Mouse (Mus musculus) kidney, postnatal 0 days (tissue): Measurements from ENCODE around the gene H2-T22. TPM values are rescaled to one million over a fixed set of nuclear protein-coding genes. Genes with fewer than 3 reads are reported as not detected.
"Not testable (repeated sequence)": the region's sequence is repeated elsewhere in the genome, so short reads cannot be mapped to it uniquely, and the experiment has no call there.

Source experiments
- ATAC-seq: fragments of 200-750 bp; cut with Nextera tagmentation; replicated peaks from 2 replicates; pipeline ENCODE4 v1.8.0; 2017; ENCODE audit warnings: low read depth, moderate number of reproducible peaks, moderate TSS enrichment, moderate library complexity; ENCODE audit not compliant: low FRiP score
- DNase-seq: peaks from one replicate; pipeline ENCODE4 v3.0.0-alpha.2; 2016; ENCODE audit warnings: low spot score
- H3K27ac ChIP-seq: fragments of 300-500 bp; sonication (generic); 2 replicates; pipeline ENCODE4 v1.5.1; 2014; ENCODE audit warnings: mild to moderate bottlenecking
- H3K27me3 ChIP-seq: fragments of 300-500 bp; sonication (generic); 2 replicates; pipeline ENCODE4 v1.6.1; 2014; ENCODE audit warnings: low read length, mixed read lengths; ENCODE audit not compliant: insufficient read depth
- H3K36me3 ChIP-seq: fragments of 300-500 bp; sonication (generic); 2 replicates; pipeline ENCODE4 v1.6.1; 2014; ENCODE audit warnings: low read length, mixed read lengths; ENCODE audit not compliant: insufficient read depth
- H3K4me1 ChIP-seq: fragments of 300-500 bp; sonication (generic); replicated peaks from 2 replicates; pipeline ENCODE4 v1.6.1; 2014; ENCODE audit warnings: antibody characterized with exemption, low read length, mixed read lengths; ENCODE audit not compliant: insufficient read depth
- H3K4me2 ChIP-seq: fragments of 300-500 bp; sonication (generic); 2 replicates; pipeline ENCODE4 v1.6.1; 2014; ENCODE audit warnings: mild to moderate bottlenecking, low read length, moderate library complexity, mixed read lengths
- H3K4me3 ChIP-seq: fragments of 300-500 bp; sonication (generic); replicated peaks from 2 replicates; pipeline ENCODE4 v1.5.1; 2014; ENCODE audit warnings: low read depth, low read length
- H3K9ac ChIP-seq: fragments of 300-500 bp; sonication (generic); 2 replicates; pipeline ENCODE4 v1.6.1; 2014; ENCODE audit warnings: low read depth, low read length
- H3K9me3 ChIP-seq: fragments of 300-500 bp; sonication (generic); replicated peaks from 2 replicates; pipeline ENCODE4 v1.6.1; 2016; ENCODE audit warnings: low read length, inconsistent platforms, mixed read lengths
- CTCF ChIP-seq: IDR thresholded peaks from 2 replicates; pipeline ENCODE4 v1.5.1; 2016; ENCODE audit warnings: antibody characterized with exemption, low read depth, mild to moderate bottlenecking, moderate library complexity
- WGBS: fragments of 180-500 bp; shearing (Covaris S2); extraction: QIAGEN DNeasy Blood & Tissue Kit; methylation state at CpG from one replicate; pipeline ENCODE4 v1.1.7; 2014; 5-methylcytosine and 5-hydroxymethylcytosine counted together
- polyA plus RNA-seq: library from polyadenylated mRNA; unstranded; fragments of >200 nt; fragmentation: Nextera tagmentation; extraction: Ambion mirVana; gene quantifications from 2 replicates; pipeline ENCODE4 v1.2.1, GENCODE M21; 2015

H2-T22 gene
- polyA plus RNA-seq, 1 experiment from 2014 or later: 16.4 TPM

DNA sequence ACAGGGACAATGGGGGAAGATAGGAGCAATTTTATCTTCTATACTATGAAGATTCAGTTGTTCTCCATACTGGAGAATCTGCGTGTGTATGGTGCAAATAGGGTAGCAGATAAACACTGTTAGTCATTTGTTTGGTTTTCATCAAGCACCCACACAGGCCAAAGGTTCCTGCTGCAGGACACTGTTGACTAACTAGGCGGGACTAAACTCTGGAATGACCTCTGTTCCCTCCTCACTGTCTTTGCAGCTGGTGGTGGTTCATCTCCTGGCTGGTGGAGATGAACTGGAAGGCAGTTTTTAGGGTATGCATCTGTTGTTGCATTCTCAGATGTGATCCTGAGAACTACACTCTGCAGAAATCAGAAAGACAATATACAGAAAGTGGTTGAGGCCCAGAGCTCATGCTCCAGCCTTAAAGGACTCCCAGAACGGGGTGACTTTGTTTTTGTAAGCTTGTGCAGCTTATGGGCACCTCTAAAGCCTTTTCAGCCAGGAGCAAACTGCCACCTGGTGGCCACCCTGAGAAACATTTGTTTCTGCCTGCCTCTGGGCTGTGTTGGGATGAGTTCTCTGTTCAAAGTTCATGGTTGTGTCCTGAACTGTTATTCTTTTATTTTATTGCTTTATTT is 7.4 kb downstream of the H2-T22 start:
- TF ChIP-seq CTCF: peak; percentile 64
- ATAC-seq (peak; percentile 53), DNase-seq (peak; percentile 67)
- not testable (repeated sequence) for H3K9ac ChIP-seq, H3K9me3 ChIP-seq, H3K4me3 ChIP-seq, H3K4me1 ChIP-seq, H3K27ac ChIP-seq, H3K36me3 ChIP-seq, H3K4me2 ChIP-seq, H3K27me3 ChIP-seq
- WGBS: 41% methylated on average over 3 of the region's 3 CpGs

DNA sequence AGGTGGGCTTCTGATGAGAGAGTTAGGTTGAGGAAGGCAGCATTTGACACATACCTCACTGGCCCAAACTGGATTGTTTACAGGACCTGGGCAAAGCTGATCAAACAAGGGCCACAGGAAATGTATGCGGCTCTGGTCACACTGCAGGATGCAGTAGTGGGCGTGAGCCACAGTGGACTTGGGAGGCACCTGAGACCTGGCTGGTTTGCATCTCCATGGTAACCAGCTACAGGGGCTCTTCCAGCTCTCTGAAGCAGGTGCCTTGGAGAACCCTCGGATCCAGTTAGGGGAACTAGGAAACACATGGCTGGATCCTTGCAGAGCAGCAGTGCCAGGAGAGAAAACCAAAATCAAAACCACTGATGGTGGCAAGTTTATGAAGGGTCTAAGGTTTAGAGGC is 8.0 kb downstream of the H2-T22 start:
- not testable (repeated sequence) for H3K27ac ChIP-seq, H3K9ac ChIP-seq, ATAC-seq, H3K4me3 ChIP-seq, H3K36me3 ChIP-seq, H3K9me3 ChIP-seq, H3K27me3 ChIP-seq, DNase-seq, H3K4me2 ChIP-seq, H3K4me1 ChIP-seq
- 58% methylated on average over 3 of the region's 3 CpGs for WGBS

DNA sequence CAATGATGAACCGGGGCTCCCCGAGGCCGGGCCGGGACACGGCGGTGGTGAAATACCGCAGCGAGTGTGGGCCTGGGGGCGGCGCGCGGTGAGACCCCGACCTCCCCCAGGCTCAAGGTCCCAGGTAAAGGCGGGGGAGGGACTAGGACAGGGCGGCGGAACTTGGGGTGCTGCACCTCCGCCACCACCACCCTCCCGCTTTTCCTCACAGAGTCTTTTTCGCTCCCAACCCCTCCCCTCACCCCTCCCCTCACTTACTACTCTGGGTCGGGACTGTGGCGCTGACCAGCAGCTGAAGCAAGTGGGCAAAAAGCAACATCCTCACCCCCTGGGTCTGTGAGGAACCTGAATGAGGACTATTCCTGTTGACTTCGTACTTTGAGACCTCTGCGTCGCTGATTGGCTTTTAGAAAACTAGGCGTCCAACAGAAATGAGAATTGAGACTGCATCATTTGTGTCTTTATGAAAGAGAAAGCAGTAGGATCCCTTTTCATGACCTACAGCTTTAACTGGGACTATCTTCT is 10.1 kb downstream of the H2-T22 start, which contains the start of gene H2-T23:
Gene H2-T23, minus strand, starts transcription at position 505 of the 525 bp plus-strand sequence.
- H3K27ac ChIP-seq, H3K4me1 ChIP-seq, H3K36me3 ChIP-seq, H3K27me3 ChIP-seq, H3K9me3 ChIP-seq: not testable (repeated sequence)
- Histone ChIP-seq H3K4me2 (peak within 1 kb of the TSS; percentile 91), H3K9ac (peak within 1 kb of the TSS; percentile 51; the same call in 1 of the 2 replicates), H3K4me3 (peak within 1 kb of the TSS; percentile 52)
- peak; percentile 74 for DNase-seq
- 2% methylated on average over 25 of the region's 25 CpGs for WGBS
- ATAC-seq: peak; percentile 43; the same call in 1 of the 2 replicates

DNA sequence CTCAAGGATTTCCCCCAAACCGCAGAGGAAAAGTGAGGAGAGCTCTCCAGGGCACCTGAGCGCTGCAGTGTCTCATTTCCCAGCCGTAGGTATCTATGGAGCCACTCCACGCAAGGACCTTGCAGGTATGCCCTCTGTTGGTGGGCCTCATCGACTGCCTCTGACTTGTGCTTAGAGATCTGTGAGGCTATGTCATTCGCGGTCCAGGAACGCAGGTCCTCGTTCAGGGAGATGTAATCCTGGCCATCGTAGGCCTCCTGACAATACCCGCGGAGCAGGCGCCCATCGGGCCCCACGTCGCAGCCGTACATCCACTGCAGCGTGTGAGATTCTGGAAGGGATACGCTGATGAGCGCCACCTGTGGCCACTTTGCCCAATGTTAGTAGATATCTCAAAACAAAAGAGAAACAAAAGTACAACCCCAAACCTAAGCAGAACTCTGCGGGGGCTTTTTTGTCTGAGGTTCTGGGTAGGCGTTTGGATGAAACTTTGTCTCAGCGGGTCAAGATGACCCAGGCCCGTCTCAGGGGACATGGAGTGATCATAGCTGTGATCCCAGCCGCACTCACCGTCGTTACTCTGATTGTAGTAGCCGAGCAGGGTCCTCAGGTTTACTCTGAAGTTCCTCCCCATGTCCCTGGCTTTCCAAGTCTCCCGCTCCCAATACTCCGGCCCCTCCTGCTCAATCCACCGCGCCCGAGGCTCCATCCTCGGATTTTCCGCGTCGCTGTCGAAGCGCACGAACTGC is 10.8 kb downstream of the H2-T22 start:
- not testable (repeated sequence) for H3K9me3 ChIP-seq, H3K36me3 ChIP-seq, H3K27ac ChIP-seq, H3K4me1 ChIP-seq, ATAC-seq, H3K27me3 ChIP-seq
- H3K9ac ChIP-seq: peak overlapping the region; percentile 51; the same call in 1 of the 2 replicates
- H3K4me2 ChIP-seq: peak overlapping the region; percentile 91
- 2% methylated on average over 40 of the region's 40 CpGs for WGBS
- peak overlapping the region; percentile 52 for H3K4me3 ChIP-seq
- peak; percentile 61 for TF ChIP-seq CTCF
- peak; percentile 36 for DNase-seq

DNA sequence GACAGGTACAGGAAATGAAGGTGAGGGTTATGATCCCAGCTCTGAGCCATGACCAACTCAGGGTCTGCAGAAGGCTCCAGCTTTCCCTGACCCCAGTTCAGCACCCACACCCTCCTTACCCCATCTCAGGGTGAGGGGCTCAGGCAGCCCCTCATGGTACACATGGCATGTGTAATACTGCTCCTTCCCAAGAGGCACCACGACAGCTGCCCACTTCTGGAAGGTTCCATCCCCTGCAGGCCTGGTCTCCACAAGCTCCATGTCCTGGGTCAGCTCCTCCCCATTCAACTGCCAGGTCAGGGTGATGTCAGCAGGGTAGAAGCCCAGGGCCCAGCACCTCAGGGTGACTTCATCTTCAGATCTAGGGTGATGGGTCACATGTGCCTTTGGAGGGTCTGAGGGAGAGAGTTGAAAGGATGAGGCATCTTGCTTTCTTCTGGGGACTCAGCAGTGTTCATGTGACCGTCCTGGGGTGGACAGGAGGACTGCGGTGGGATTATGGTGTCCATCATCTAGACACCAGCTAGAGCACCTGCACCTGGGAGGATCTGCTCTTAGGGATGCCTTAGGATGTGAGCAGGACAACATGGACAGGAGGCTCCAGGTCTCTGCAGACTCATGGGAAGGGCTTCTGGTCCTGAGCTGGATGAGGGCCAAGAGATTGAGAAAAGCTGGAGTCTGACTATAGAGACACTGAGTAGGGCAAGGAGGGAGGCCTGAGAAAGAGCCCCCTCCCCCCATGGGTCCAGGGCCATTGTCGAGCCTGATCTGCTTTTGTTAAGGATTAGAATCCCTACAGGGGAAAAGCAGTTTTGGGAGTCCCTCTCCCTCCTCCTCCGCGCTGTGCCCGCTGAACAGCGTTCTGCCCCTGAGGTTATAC is 11.6 kb downstream of the H2-T22 start:
- not testable (repeated sequence) for ATAC-seq, H3K9me3 ChIP-seq, H3K4me1 ChIP-seq, H3K27me3 ChIP-seq, H3K9ac ChIP-seq, H3K36me3 ChIP-seq, DNase-seq, H3K27ac ChIP-seq
- 44% methylated on average over 6 of the region's 8 CpGs for WGBS
- Histone ChIP-seq H3K4me2 (peak overlapping the region; percentile 91), H3K4me3 (peak overlapping the region; percentile 52; the same call in 1 of the 2 replicates)

DNA sequence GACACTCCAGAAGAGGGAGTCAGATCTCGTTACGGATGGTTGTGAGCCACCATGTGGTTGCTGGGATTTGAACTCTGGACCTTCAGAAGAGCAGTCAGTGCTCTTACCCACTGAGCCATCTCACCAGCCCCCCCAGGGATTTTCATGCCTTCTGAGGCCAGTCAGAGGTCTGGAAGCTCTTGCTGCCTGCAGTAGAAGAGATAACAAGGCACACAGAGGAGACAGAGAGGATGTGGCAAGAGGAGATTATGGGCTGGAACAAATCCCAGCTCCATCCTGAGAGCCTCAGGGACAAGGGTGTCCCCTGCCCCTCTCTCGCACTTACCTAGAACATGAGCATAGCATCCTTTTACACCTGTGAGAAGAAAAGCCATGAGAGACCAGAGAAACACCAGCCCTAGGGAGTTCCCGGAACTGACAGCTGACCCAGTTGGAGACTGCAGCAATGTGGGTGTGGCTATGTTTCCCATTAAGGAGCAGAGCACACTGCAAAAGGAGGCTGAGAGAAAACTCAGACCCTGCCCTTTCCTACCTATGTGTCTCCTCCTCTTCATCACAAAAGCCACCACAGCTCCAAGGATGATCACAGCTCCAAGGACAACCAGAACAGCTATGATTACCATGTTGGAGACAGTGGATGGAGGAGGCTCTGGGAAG is 12.4 kb downstream of the H2-T22 start:
- not testable (repeated sequence) for DNase-seq, ATAC-seq
- WGBS: 77% methylated on average over 2 of the region's 4 CpGs

More for the DNA sequence above, 12.4 kb downstream of the H2-T22 start:
- H3K9ac ChIP-seq, H3K4me2 ChIP-seq, H3K36me3 ChIP-seq, H3K9me3 ChIP-seq, H3K27me3 ChIP-seq, H3K4me3 ChIP-seq, H3K27ac ChIP-seq, H3K4me1 ChIP-seq: not testable (repeated sequence)
